Comparison of ENCODE assay signal across 26 mouse cellular contexts in genomic region chr11:11776822-11777174, GRCm38 (mm10). TPM values are rescaled to one million over a fixed set of nuclear protein-coding genes. Genes with fewer than 3 reads are reported as not detected.
A peak's percentile ranks its signal among the peaks of the same experiment; 100 is the strongest.
DNase-seq lines count a peak whose midpoint lies in the region; ATAC-seq lines count a peak whose summit lies in the region.
"Had no signal": no experiment of that assay in that cellular context is flagged by ENCODE, and none has a peak within 500 bp of the region (broad histone marks: within the 10 kb centered on the region; RNA-seq: fewer than 3 reads in every experiment).

No protein-coding gene starts in this region.

- peak; percentile 15; the same call in 1 of the 2 replicates for ATAC-seq in liver, embryonic 13.5 days (ENCODE audit: low read depth)
- no peak for ATAC-seq in liver, embryonic 11.5 days (replicated peaks; ENCODE audit: low FRiP score)
- peak; percentile 51 for ATAC-seq in common myeloid progenitor, adult 5-6 weeks (replicated peaks; ENCODE audit: low read depth, poor library complexity, severe bottlenecking)
- no peak for ATAC-seq in intestine, embryonic 16.5 days
- ATAC-seq: forebrain, embryonic 14.5 days; Patski had no signal

- no peak overlapping the region for H3K9ac ChIP-seq in liver, embryonic 13.5 days
- no peak overlapping the region for H3K9ac ChIP-seq in liver, embryonic 11.5 days (ENCODE audit: low read depth, low read length)
- no peak overlapping the region for H3K9ac ChIP-seq in intestine, embryonic 16.5 days (ENCODE audit: low read depth, low read length)
- H3K9ac ChIP-seq: embryonic facial prominence, embryonic 15.5 days; heart, embryonic 15.5 days; hindbrain, embryonic 15.5 days; lung, embryonic 15.5 days; midbrain, embryonic 12.5 days; neural tube, embryonic 12.5 days had no signal

- 66% methylated on average over 7 of the region's 7 CpGs for WGBS in liver, embryonic 13.5 days (ENCODE audit: insufficient replicate concordance)
- 78% methylated on average over 7 of the region's 7 CpGs for WGBS in liver, embryonic 11.5 days
- WGBS in intestine, embryonic 16.5 days = 83% methylated on average over 7 of the region's 7 CpGs

- DNase-seq in liver, embryonic 13.5 days = no peak
- DNase-seq in liver, embryonic 11.5 days (ENCODE audit: low spot score) = no peak
- peak; percentile 95 for DNase-seq in A20 (ENCODE audit: low read depth, low spot score)
- DNase-seq in naive thymus-derived CD4-positive, alpha-beta T cell, adult 2 months (ENCODE audit: low read depth) = peak; percentile 33
- DNase-seq in thymus, postnatal 25 days = no peak
- DNase-seq in kidney, adult 18-20 months = no peak
- DNase-seq: adrenal gland, adult 8-10 months; cerebellum, adult 2 months; cerebellum, postnatal 36 days; gastrocnemius, adult 2 months; heart, postnatal 4 days; thymus, postnatal 14 days had no signal

- peaks cover 4% of the 10 kb centered on the region; the same call in 1 of the 2 replicates for H3K36me3 ChIP-seq in liver, embryonic 13.5 days
- no peaks in the 10 kb centered on the region for H3K36me3 ChIP-seq in liver, embryonic 11.5 days (ENCODE audit: control insufficient read depth, insufficient read depth, low read length)
- no peaks in the 10 kb centered on the region for H3K36me3 ChIP-seq in intestine, embryonic 16.5 days (ENCODE audit: control insufficient read depth, insufficient read depth, low read length)
- H3K36me3 ChIP-seq: embryonic facial prominence, embryonic 15.5 days; heart, embryonic 15.5 days; hindbrain, embryonic 15.5 days; limb, embryonic 10.5 days; lung, embryonic 15.5 days; midbrain, embryonic 12.5 days; neural tube, embryonic 12.5 days had no signal

- H3K4me2 ChIP-seq in liver, embryonic 13.5 days = no peak overlapping the region
- H3K4me2 ChIP-seq in liver, embryonic 11.5 days = no peak overlapping the region
- no peak overlapping the region for H3K4me2 ChIP-seq in intestine, embryonic 16.5 days (ENCODE audit: low read depth, low read length)
- H3K4me2 ChIP-seq: embryonic facial prominence, embryonic 15.5 days; heart, embryonic 15.5 days; hindbrain, embryonic 15.5 days; lung, embryonic 15.5 days; midbrain, embryonic 12.5 days; neural tube, embryonic 12.5 days had no signal

- no peak overlapping the region for H3K4me3 ChIP-seq in liver, embryonic 13.5 days (replicated peaks)
- no peak overlapping the region for H3K4me3 ChIP-seq in liver, embryonic 11.5 days (ENCODE audit: low read depth, low read length)
- no peak overlapping the region for H3K4me3 ChIP-seq in intestine, embryonic 16.5 days (ENCODE audit: low read length)
- H3K4me3 ChIP-seq: embryonic facial prominence, embryonic 15.5 days; gastrocnemius, adult 2 months; heart, embryonic 15.5 days; hindbrain, embryonic 15.5 days; limb, embryonic 10.5 days; lung, embryonic 15.5 days; midbrain, embryonic 12.5 days; neural tube, embryonic 12.5 days had no signal

- H3K9me3 ChIP-seq in liver, embryonic 13.5 days (replicated peaks) = no peaks in the 10 kb centered on the region
- H3K9me3 ChIP-seq in liver, embryonic 11.5 days (ENCODE audit: control insufficient read depth, low read length) = no peaks in the 10 kb centered on the region
- H3K9me3 ChIP-seq in intestine, embryonic 16.5 days (ENCODE audit: control insufficient read depth, low read length) = no peaks in the 10 kb centered on the region
- H3K9me3 ChIP-seq: embryonic facial prominence, embryonic 15.5 days; G1E; heart, embryonic 15.5 days; hindbrain, embryonic 15.5 days; limb, embryonic 10.5 days; lung, embryonic 15.5 days; midbrain, embryonic 12.5 days; neural tube, embryonic 12.5 days had no signal

- no peaks in the 10 kb centered on the region for H3K27me3 ChIP-seq in liver, embryonic 13.5 days
- no peaks in the 10 kb centered on the region for H3K27me3 ChIP-seq in liver, embryonic 11.5 days (replicated peaks; ENCODE audit: control insufficient read depth, insufficient read depth, low read length)
- no peaks in the 10 kb centered on the region for H3K27me3 ChIP-seq in intestine, embryonic 16.5 days (replicated peaks; ENCODE audit: control insufficient read depth, insufficient read depth, low read length)
- H3K27me3 ChIP-seq: embryonic facial prominence, embryonic 15.5 days; heart, embryonic 15.5 days; hindbrain, embryonic 15.5 days; lung, embryonic 15.5 days; midbrain, embryonic 12.5 days; neural tube, embryonic 12.5 days had no signal

- H3K27ac ChIP-seq in liver, embryonic 13.5 days = no peak overlapping the region
- no peak overlapping the region for H3K27ac ChIP-seq in liver, embryonic 11.5 days (ENCODE audit: low read depth, low read length)
- no peak overlapping the region for H3K27ac ChIP-seq in intestine, embryonic 16.5 days (ENCODE audit: low read length)
- H3K27ac ChIP-seq: embryonic facial prominence, embryonic 15.5 days; gastrocnemius, adult 2 months; heart, embryonic 15.5 days; hindbrain, embryonic 15.5 days; kidney, postnatal 0 days; limb, embryonic 10.5 days; lung, embryonic 15.5 days; macrophage; midbrain, embryonic 12.5 days; neural tube, embryonic 12.5 days had no signal

- no peaks in the 10 kb centered on the region for H3K4me1 ChIP-seq in liver, embryonic 13.5 days (replicated peaks)
- no peaks in the 10 kb centered on the region for H3K4me1 ChIP-seq in liver, embryonic 11.5 days (replicated peaks; ENCODE audit: control insufficient read depth, insufficient read depth, low read length)
- no peaks in the 10 kb centered on the region for H3K4me1 ChIP-seq in intestine, embryonic 16.5 days (ENCODE audit: control insufficient read depth, insufficient read depth, low read length)
- H3K4me1 ChIP-seq: embryonic facial prominence, embryonic 15.5 days; heart, embryonic 15.5 days; hindbrain, embryonic 15.5 days; limb, embryonic 10.5 days; lung, embryonic 15.5 days; midbrain, embryonic 12.5 days; neural tube, embryonic 12.5 days had no signal

RNA-seq across cellular contexts. Expression of gene Fignl1, which starts 32.0 kb away (rescaled TPM):
- polyA plus RNA-seq in liver, embryonic 13.5 days (2015; fragmentation: Nextera tagmentation; extraction: Ambion mirVana) = 107 and 133 TPM in 2 replicates
- 122 and 151 TPM in 2 replicates for polyA plus RNA-seq in liver, embryonic 11.5 days (2014; fragmentation: Nextera tagmentation; extraction: Ambion mirVana)
- 95.7 and 102 TPM in 2 replicates for total RNA-seq in common myeloid progenitor, adult 5-6 weeks (2017)
- polyA plus RNA-seq in intestine, embryonic 16.5 days (2015; fragmentation: Nextera tagmentation; extraction: Ambion mirVana) = 38.1 and 40.4 TPM in 2 replicates

Comparison
In these comparisons a context has a peak if more than half of its experiments do, and no peak if none do; other contexts are left out.
1. ATAC-seq: peak in liver, embryonic 13.5 days (single experiment) and common myeloid progenitor, adult 5-6 weeks (single experiment); none in liver, embryonic 11.5 days (single experiment) and intestine, embryonic 16.5 days (single experiment).
2. DNase-seq: peak in A20 (single experiment) and naive thymus-derived CD4-positive, alpha-beta T cell, adult 2 months (single experiment); none in liver, embryonic 13.5 days (single experiment), liver, embryonic 11.5 days (single experiment), thymus, postnatal 25 days (single experiment) and kidney, adult 18-20 months (single experiment).